Mouse (Mus musculus): Measurements from ENCODE around the gene Myo15b.

Gene Myo15b

GRCm38 (mm10) chr11:115901338-115902161 is 43.3 kb downstream of the Myo15b start:
- DNase-seq (ENCODE audit: low read depth in 2 of 2, low spot score in 2 of 2): no peak

DNA sequence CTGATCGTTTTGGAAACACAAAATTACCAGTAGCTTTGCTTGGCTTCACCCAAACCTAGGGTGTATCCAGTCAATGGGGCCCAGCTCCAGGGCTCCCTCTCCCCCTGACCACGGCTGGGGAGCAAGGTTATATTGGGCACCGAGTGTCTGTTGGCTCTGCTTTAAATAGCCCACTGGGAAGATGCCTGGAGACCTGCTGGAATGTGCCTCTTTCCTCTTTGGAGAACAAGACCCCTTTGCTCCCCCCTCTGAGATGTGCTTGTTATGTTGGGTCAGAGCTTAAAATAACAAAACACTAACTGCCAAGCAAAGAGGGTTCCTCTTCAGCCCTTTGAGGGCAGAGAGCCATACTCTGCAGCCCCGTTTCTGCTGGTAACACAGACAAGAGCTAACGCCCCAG is 44.0 kb downstream of the Myo15b start:
- DNase-seq (ENCODE audit: low read depth in 2 of 2, low spot score in 2 of 2): no peak

- DNase-seq (ENCODE audit: low read depth in 2 of 2, low spot score in 2 of 2): no peak
Observed at GRCm38 (mm10) chr11:115902831-115903230, 44.6 kb downstream of the Myo15b start.

DNA sequence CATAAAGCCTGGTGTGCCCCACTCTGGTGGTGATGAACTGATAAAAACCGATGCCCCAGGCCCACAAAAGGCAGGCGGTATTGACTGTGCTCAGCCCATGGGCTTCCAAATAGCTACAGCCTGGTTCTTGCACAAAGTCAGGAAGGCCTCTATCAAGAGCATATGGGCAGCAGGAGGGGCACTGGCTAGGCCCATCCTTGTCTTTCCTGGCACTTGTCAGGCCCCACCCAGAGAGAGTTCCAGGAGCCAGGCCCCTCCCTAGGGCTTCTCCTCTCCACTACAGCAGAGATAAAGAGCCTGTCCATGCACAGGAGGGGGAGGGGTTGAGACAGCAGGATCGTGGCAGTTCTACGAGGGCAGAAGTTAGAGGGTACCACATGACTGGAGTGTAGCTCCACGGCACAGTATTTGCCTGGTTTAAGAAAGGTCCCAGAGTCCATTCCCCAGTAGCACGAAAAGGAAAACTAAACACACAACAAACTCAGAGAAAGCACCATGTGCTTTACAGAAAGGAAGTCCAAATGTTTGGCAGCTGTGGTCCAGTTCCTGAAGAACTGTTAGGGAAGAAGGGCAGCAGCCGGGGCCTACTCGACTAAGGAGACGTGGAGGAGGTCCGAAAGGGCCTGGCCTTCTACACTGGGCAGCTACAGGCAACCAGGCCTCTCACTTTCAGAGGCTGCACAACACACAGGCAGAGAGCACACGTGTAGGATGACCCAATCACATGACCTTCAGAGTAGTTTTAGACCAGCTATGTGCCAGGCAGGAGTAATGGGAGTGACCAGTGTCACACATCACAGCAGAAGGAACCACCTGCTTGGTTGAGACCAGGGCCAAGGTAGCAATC is 45.4 kb downstream of the Myo15b start:
- DNase-seq (ENCODE audit: low read depth in 2 of 2, low spot score in 2 of 2): no peak

DNA sequence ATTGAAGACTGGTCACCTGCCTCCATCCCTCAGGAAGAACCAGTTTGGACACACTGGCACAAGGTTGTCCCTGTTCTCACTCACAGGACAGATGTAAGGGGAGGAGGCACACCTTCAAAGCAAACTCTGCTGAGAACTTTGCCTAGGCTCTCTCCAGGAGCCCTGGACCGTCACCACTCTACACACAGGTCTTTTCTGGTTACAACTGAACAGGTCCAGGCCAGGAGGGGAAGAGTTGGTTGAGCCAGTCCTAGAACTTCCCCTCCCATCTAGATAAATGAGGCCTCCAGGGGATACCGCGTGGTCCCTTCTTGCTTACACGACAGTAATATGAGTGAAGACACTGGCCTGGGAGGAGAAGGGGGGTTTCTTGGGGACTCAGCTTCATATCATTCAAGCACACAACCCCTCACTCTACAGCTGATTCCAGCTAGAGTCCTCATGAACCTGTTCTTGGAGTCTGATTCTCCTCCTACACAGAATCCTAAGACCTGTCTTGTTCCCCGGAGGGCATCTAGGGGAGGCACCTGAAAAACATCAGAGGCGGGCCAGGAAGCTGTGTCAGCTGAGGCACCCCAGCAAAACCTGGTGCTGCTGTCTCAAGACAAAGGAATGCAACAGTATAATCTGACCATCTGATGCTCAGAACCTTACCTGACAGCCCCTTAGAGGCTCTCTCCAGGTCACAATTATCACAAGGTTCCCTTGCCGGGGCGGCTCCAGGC is 46.2 kb downstream of the Myo15b start:
- no peak for DNase-seq (ENCODE audit: low read depth in 2 of 2, low spot score in 2 of 2)

DNA sequence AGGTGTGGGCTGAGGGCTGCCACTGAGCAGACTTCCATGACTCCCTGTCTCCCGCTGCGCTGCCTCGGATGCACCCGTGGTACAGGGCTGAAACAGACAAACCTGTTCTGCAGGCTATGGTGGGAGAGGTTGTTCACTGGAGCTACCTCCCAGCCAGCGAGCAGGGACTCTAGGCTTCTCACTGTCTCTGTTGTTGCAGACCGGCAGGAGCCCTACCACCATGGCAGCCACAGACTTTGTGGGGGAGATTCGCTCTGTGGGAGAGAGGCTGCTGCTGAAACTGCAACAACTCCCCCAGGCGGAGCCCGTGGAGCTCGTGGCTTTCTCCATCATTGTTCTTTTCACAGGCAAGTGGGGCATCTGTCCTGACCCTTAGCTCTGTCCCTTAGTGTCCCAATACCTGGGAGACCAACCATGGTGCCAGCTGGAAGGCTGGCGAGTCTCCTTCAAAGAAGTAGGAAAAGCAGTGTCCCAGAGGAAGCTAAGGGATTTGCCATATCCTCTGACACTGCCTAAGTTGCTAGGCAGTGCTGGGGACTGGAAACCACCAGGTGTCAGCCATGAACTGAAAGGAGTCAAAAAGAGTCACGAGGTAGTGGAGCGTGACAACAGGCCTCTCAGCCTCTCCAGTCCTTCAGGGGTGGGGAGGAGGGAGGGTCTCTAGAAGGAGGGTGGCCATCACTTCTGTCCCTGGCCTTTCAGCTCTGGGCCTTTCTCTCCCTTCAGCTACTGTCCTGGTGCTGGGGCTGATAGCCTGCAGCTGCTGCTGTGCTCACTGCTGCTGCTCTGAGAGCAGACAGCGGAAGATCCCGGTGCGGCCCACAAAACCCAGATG is 47.0 kb downstream of the Myo15b start:
- DNase-seq (ENCODE audit: low read depth in 2 of 2, low spot score in 2 of 2): no peak

GRCm38 (mm10) chr11:115906116-115906515 is 47.9 kb downstream of the Myo15b start:
- no peak for DNase-seq (ENCODE audit: low read depth in 2 of 2, low spot score in 2 of 2)

GRCm38 (mm10) chr11:115906521-115906920 is 48.3 kb downstream of the Myo15b start:
- DNase-seq (ENCODE audit: low read depth in 2 of 2, low spot score in 2 of 2): no peak

- no peak for DNase-seq (ENCODE audit: low read depth in 2 of 2, low spot score in 2 of 2)
Observed at GRCm38 (mm10) chr11:115911134-115911561, 52.9 kb downstream of the Myo15b start.

GRCm38 (mm10) chr11:115911632-115912376 is 53.6 kb downstream of the Myo15b start, which contains the start of gene Smim6:
Gene Smim6, plus strand, starts transcription at chr11:115912017.
- no peak for DNase-seq (ENCODE audit: low read depth in 2 of 2, low spot score in 2 of 2)

DNA sequence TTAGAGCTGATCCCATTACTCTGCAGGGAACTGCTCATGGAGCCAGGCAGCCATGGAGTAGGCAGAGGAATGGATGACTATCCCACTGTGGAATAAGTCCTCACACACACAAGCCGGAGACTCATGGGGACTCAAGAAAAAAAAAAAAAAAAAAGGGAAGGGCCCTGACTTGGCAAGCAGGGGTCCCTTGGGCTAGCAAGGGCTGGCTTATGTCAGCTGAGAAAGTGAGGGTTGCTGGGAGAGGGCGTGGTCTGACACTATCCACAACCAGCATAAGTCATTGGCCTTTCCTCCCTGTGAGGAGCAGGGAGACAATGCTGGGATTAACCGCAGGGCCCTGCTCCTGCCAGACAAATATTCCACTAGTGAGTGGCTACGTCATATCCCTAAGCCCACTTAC is 58.4 kb downstream of the Myo15b start:
- no peak for DNase-seq (ENCODE audit: low read depth in 2 of 2, low spot score in 2 of 2)

DNA sequence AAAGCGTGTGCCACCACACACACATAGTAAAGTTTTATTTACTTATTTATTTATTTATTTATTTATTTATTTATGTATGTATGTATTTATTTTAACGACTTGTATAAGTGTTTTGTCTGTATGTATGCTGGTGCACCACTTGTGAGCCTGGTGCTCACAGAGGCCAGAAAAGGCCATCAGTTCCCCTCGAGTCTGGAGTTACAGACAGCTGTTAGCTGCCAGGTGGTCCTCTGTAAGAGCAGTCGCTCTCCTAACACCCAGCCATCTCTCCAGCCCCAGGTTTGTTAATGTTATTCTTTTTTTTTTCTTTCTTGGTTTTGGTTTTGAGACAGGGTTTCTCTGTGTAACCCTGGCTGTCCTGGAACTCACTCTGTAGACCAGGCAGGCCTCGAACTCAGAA is 60.4 kb downstream of the Myo15b start:
- no peak for DNase-seq (ENCODE audit: low read depth in 2 of 2, low spot score in 2 of 2)

GRCm38 (mm10) chr11:115919073-115919472 is 60.9 kb downstream of the Myo15b start:
- no peak for DNase-seq (ENCODE audit: low read depth in 2 of 2, low spot score in 2 of 2)

DNA sequence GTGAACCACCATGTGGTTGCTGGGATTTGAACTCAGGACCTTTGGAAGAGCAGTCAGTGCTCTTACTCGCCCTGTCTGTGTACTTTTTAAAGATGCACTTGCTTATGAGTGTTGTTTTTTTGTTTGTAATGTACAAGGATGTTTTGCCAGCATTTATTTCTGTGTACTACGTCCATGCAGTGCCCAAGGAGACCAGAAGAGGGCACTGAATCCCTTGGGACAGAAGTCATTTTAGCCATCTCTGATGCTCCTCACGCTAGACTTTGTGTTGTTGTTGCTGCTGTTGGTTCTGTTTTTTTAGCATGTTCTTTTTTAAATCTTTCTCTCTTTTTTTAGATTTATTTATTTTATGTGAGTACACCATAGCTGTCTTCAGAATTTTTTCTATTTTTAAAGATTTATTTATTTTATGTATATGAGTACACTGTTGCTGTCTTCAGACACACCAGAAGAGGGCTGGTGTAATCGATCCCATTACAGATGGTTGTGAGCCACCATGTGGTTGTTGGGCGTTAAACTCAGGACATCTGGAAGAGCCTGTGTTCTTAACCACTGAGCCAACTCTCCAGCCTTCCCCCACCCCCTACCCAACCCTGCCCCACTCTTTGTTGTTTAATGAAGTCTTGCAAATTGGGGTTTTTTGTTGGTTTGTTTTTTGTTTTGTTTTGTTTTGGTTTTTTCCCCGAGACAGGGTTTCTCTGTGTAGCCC is 62.1 kb downstream of the Myo15b start:
- DNase-seq (ENCODE audit: low read depth in 2 of 2, low spot score in 2 of 2): peak in 1 of 2 experiments; percentile 20

DNA sequence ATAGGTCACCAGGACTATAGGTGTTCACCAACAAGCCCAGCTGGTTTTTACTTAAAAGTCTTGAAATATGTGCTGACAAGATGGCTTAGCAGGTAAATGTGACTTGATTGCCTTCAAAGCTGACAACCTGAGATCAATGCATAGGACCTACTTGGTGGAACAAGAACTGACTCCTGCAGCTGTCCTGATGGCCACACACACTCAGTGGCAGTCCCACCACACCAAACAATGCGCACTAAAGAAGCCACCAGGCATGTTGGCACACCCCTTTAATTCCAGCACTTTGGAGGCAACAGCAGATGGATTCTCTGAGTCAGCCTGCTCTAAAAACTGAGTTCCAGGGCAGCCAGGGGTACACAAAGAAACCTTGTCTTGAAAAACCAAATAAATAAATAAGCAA is 63.8 kb downstream of the Myo15b start:
- DNase-seq (ENCODE audit: low read depth in 2 of 2, low spot score in 2 of 2): no peak

- no peak for DNase-seq (ENCODE audit: low read depth in 2 of 2, low spot score in 2 of 2)
Observed at GRCm38 (mm10) chr11:115929031-115929430, 70.8 kb downstream of the Myo15b start.

DNA sequence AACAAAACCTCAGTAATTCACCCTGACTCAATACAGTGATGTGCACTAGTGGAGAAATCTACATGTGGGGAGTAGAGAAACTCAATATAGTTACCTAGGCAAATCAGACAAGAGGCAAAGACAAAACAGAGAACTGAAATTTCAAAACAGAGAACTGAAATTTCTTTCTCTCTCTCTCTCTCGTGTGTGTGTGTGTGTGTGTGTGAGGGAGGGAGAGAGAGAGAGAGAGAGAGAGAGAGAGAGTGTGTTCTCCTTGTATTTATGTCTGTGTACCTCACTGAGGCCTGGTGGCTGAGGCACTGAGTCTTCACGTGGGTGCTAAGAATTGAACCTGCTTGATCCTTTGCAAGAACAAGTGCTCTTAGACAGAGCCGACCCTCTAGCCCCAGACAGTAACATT is 71.6 kb downstream of the Myo15b start:
- DNase-seq (ENCODE audit: low read depth in 2 of 2, low spot score in 2 of 2): no peak

- DNase-seq (ENCODE audit: low read depth in 2 of 2, low spot score in 2 of 2): no peak
Observed at GRCm38 (mm10) chr11:115931235-115931634, 73.0 kb downstream of the Myo15b start.

DNA sequence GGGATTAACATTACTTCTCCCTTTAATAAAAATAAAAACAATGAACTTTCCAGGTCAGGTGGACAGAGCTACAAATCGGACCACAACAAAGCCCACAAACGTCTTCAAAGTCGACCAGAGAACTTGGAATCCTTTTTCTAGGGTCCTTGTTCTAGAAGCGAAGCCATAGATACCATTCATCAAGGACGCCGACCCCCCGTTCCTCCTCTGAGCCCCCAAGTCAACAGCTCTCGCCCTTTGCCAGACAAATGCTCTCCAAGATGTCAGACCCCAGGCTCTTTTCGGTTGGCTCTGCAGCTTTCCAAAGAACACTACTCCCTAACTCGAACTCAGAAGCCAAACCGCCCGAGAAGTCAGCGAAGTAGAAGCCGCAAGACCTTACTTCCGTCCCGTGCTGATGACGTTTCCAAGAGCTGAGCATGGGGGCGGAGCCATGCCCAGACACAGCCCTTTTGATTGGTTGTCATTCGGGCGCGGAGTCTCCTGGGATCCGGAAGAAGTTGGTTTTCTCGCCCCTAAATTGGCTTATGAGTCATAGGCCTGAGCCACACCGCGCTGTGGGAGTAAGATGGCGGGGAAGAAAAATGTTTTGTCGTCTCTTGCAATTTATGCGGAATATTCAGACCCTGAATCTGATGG is 75.0 kb downstream of the Myo15b start, which contains the start of the genes Sap30bp and Recql5:
Gene Sap30bp, plus strand, starts transcription at position 175 of the 639 bp plus-strand sequence.
Gene Recql5, minus strand, starts transcription at position 370 of the 639 bp plus-strand sequence.
- peak; percentile 94 to 97 for DNase-seq (ENCODE audit: low read depth in 2 of 2, low spot score in 2 of 2)

Measured in CD8-positive naive resting alpha-beta T cell, adult 2 months (primary cell).